Comparison of ENCODE assay signal across 5 mouse cellular contexts in the genomic region with DNA sequence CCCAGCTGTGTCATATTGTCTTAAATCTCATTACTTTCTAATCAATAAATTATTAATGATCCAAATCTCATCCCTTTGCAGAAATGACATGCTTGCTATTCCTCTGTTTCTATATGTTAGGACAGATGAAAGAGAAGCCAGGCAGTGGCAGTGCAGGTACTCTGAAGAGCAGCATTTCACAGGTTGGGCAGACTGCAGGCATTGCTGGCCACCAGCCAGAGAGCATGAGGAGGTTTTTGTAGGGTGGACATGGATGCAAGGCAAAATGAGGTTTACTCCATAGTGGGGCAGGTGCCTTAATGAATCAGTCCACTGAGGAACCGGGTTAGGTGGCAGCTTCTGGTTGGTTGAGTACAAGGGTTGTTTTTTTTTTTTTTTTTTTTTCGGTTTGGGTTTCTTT.
"Had no signal": no experiment of that assay in that cellular context is flagged by ENCODE, and none has a peak within 500 bp of the region (broad histone marks: within the 10 kb centered on the region; RNA-seq: fewer than 3 reads in every experiment).

No protein-coding gene starts in this region.

- DNase-seq: kidney, postnatal 25 days; layer of hippocampus, adult 9-11 months; layer of hippocampus, postnatal 36 days; lung, adult 18-20 months; thymus, postnatal 36 days had no signal
